Mouse (Mus musculus) erythroblast, adult 5-6 weeks (primary cell): ENCODE results near the gene Cutc. TPM values are rescaled to one million over a fixed set of nuclear protein-coding genes. Genes with fewer than 3 reads are reported as not detected.

Experiments used
- ATAC-seq: replicated peaks from 2 replicates; pipeline ENCODE4 v1.8.0; 2016; ENCODE audit warnings: moderate number of reproducible peaks, mild to moderate bottlenecking, moderate TSS enrichment, inconsistent platforms; ENCODE audit not compliant: poor library complexity, low FRiP score, severe bottlenecking
- total RNA-seq, 2 experiments: library from RNA; stranded (forward) in 1 of 2; stranded (reverse) in 1 of 2; fragments of 150-400 nt in 1 of 2; fragments of 200-764, 138-1000 nt in 1 of 2; gene quantifications; 2 replicates each; pipeline versions ENCODE4 v1.2.3 to v1.2.4; 2015 to 2017; ENCODE audit warnings: low replicate concordance in 2 of 2

Gene Cutc
- total RNA-seq, 2 experiments from 2014 or later, result 6.1 to 23.2 TPM

- no peak for ATAC-seq
Measured at GRCm38 (mm10) chr19:43789817-43790216, 37.0 kb downstream of the Cutc start.

GRCm38 (mm10) chr19:43792537-43792936 lies 39.7 kb downstream of the Cutc start:
- no peak for ATAC-seq

GRCm38 (mm10) chr19:43793951-43794350 lies 41.2 kb downstream of the Cutc start:
- ATAC-seq, result no peak

- no peak for ATAC-seq
Measured at GRCm38 (mm10) chr19:43795511-43795910, 42.7 kb downstream of the Cutc start.

GRCm38 (mm10) chr19:43797216-43797615 lies 44.4 kb downstream of the Cutc start:
- ATAC-seq, result no peak

- no peak for ATAC-seq
Measured at GRCm38 (mm10) chr19:43801427-43802051, 48.7 kb downstream of the Cutc start.

GRCm38 (mm10) chr19:43803866-43804265 lies 51.1 kb downstream of the Cutc start:
- no peak for ATAC-seq

GRCm38 (mm10) chr19:43809331-43809730 lies 56.5 kb downstream of the Cutc start:
- ATAC-seq, result no peak

- no peak for ATAC-seq
Measured at GRCm38 (mm10) chr19:43811419-43811818, 58.6 kb downstream of the Cutc start.

GRCm38 (mm10) chr19:43813315-43813714 lies 60.5 kb downstream of the Cutc start:
- ATAC-seq, result no peak

- ATAC-seq, result no peak
Measured at GRCm38 (mm10) chr19:43815661-43816414, 63.0 kb downstream of the Cutc start.

Other genes starting within 250 kb of the Cutc start
- 4.6 and 6.5 TPM in 2 replicates for gene Got1, start 228.4 kb upstream of the Cutc start, total RNA-seq (2015; ENCODE audit: low replicate concordance)
- 7.2 and 8.2 TPM in 2 replicates for gene Got1, start 228.4 kb upstream of the Cutc start, total RNA-seq (2017; ENCODE audit: low replicate concordance)
- 1.7 TPM in 1 of 2 replicates, not detected in the other for gene Nkx2-3, start 140.7 kb upstream of the Cutc start, total RNA-seq (2015; ENCODE audit: low replicate concordance)
- not detected in 2 replicates for gene Nkx2-3, start 140.7 kb upstream of the Cutc start, total RNA-seq (2017; ENCODE audit: low replicate concordance)
- gene Slc25a28, start 78.1 kb upstream of the Cutc start, total RNA-seq (2015; ENCODE audit: low replicate concordance), result 3.8 and 12.1 TPM in 2 replicates
- gene Slc25a28, start 78.1 kb upstream of the Cutc start, total RNA-seq (2017; ENCODE audit: low replicate concordance), result 9.7 and 10.9 TPM in 2 replicates
- gene Entpd7, start 63.3 kb upstream of the Cutc start, total RNA-seq (2015; ENCODE audit: low replicate concordance), result 3.8 and 4.4 TPM in 2 replicates
- 1.1 TPM in 2 replicates for gene Entpd7, start 63.3 kb upstream of the Cutc start, total RNA-seq (2017; ENCODE audit: low replicate concordance)
- gene Cox15, start within 50 bp of the Cutc start, total RNA-seq (2015; ENCODE audit: low replicate concordance), result 1.9 and 6.1 TPM in 2 replicates
- 4.0 and 5.2 TPM in 2 replicates for gene Cox15, start within 50 bp of the Cutc start, total RNA-seq (2017; ENCODE audit: low replicate concordance)
- gene Abcc2, start 29.2 kb downstream of the Cutc start, total RNA-seq (2015; ENCODE audit: low replicate concordance), result 0.38 TPM in 1 of 2 replicates, not detected in the other
- gene Abcc2, start 29.2 kb downstream of the Cutc start, total RNA-seq (2017; ENCODE audit: low replicate concordance), result 1.4 and 3.8 TPM in 2 replicates
- 1.3 and 3.7 TPM in 2 replicates for gene Dnmbp, start 187.2 kb downstream of the Cutc start, total RNA-seq (2015; ENCODE audit: low replicate concordance)
- gene Dnmbp, start 187.2 kb downstream of the Cutc start, total RNA-seq (2017; ENCODE audit: low replicate concordance), result 1.4 and 2.0 TPM in 2 replicates
- gene Cpn1, start 233.6 kb downstream of the Cutc start, total RNA-seq (2015; ENCODE audit: low replicate concordance), result not detected in 2 replicates
- gene Cpn1, start 233.6 kb downstream of the Cutc start, total RNA-seq (2017; ENCODE audit: low replicate concordance), result not detected in 2 replicates